Comparison of ENCODE assay signal across 16 mouse cellular contexts in genomic region chr1:177010607-177011302, GRCm38 (mm10).
DNase-seq lines count a peak whose midpoint lies in the region; ATAC-seq lines count a peak whose summit lies in the region.
"Had no signal": no experiment of that assay in that cellular context is flagged by ENCODE, and none has a peak within 500 bp of the region (broad histone marks: within the 10 kb centered on the region; RNA-seq: fewer than 3 reads in every experiment).

No protein-coding gene starts in this region.

- H3K27me3 ChIP-seq in midbrain, embryonic 11.5 days (ENCODE audit: control insufficient read depth, insufficient read depth, low read length), result no peaks in the 10 kb centered on the region
- H3K27me3 ChIP-seq in heart, embryonic 12.5 days (replicated peaks), result no peaks in the 10 kb centered on the region
- H3K27me3 ChIP-seq: liver, embryonic 13.5 days had no signal

- H3K27ac ChIP-seq in midbrain, embryonic 11.5 days (ENCODE audit: low read depth, low read length), result peak overlapping the region; percentile 83
- no peak overlapping the region for H3K27ac ChIP-seq in heart, embryonic 12.5 days (ENCODE audit: poor library complexity, severe bottlenecking)
- H3K27ac ChIP-seq: left cerebral cortex, adult 2 months; liver, embryonic 13.5 days had no signal

- H3K9ac ChIP-seq in midbrain, embryonic 11.5 days (ENCODE audit: low read length), result peak overlapping the region; percentile 35
- no peak overlapping the region for H3K9ac ChIP-seq in heart, embryonic 12.5 days
- H3K9ac ChIP-seq: liver, embryonic 13.5 days had no signal

- H3K4me2 ChIP-seq in midbrain, embryonic 11.5 days, result no peak overlapping the region
- no peak overlapping the region for H3K4me2 ChIP-seq in heart, embryonic 12.5 days
- H3K4me2 ChIP-seq: liver, embryonic 13.5 days had no signal

- no peaks in the 10 kb centered on the region for H3K36me3 ChIP-seq in midbrain, embryonic 11.5 days (ENCODE audit: control insufficient read depth, insufficient read depth, low read length)
- no peaks in the 10 kb centered on the region for H3K36me3 ChIP-seq in heart, embryonic 12.5 days
- H3K36me3 ChIP-seq: liver, embryonic 13.5 days had no signal

- H3K9me3 ChIP-seq in midbrain, embryonic 11.5 days (ENCODE audit: control insufficient read depth, low read length), result no peaks in the 10 kb centered on the region
- no peaks in the 10 kb centered on the region for H3K9me3 ChIP-seq in heart, embryonic 12.5 days (replicated peaks)
- H3K9me3 ChIP-seq: liver, embryonic 13.5 days had no signal

- DNase-seq in embryo, embryonic 10 days (ENCODE audit: low spot score), result peak; percentile 56
- no peak for DNase-seq in embryo, embryonic 10.5 days (ENCODE audit: low spot score)
- peak; percentile 74 for DNase-seq in retina, postnatal 1 day
- DNase-seq in retina, embryonic 14.5 days (ENCODE audit: low spot score), result no peak
- peak; percentile 89 for DNase-seq in midbrain, embryonic 11.5 days (ENCODE audit: low spot score, missing footprints)
- no peak for DNase-seq in testis, postnatal 14 days (ENCODE audit: low spot score)
- DNase-seq: adrenal gland, postnatal 14 days; embryo, embryonic 11 days; kidney, postnatal 36 days; liver, embryonic 13.5 days; lung, postnatal 4 days; right cerebral cortex, postnatal 25 days had no signal

- no peak overlapping the region for H3K4me3 ChIP-seq in midbrain, embryonic 11.5 days (ENCODE audit: low read depth, low read length)
- no peak overlapping the region for H3K4me3 ChIP-seq in heart, embryonic 12.5 days
- H3K4me3 ChIP-seq: left cerebral cortex, adult 2 months; liver, embryonic 13.5 days had no signal

- H3K4me1 ChIP-seq in midbrain, embryonic 11.5 days (ENCODE audit: control insufficient read depth, insufficient read depth, low read length), result peaks cover 47% of the 10 kb centered on the region
- peaks cover 38% of the 10 kb centered on the region for H3K4me1 ChIP-seq in heart, embryonic 12.5 days (replicated peaks)

- WGBS in midbrain, embryonic 11.5 days, result 37% methylated on average over 6 of the region's 6 CpGs
- WGBS in heart, embryonic 12.5 days, result 50% methylated on average over 6 of the region's 6 CpGs

- peak; percentile 45; the same call in 1 of the 2 replicates for ATAC-seq in midbrain, embryonic 11.5 days (ENCODE audit: low FRiP score)
- ATAC-seq in erythroblast, adult 5-6 weeks (replicated peaks; ENCODE audit: low FRiP score, poor library complexity, severe bottlenecking), result no peak
- ATAC-seq in heart, embryonic 12.5 days (ENCODE audit: insufficient number of reproducible peaks, low FRiP score), result no peak
- ATAC-seq: inflammation-experienced regulatory T-cells, adult 6 months had no signal

Comparison
In these comparisons a context has a peak if more than half of its experiments do, and no peak if none do; other contexts are left out.
1. DNase-seq: peak in embryo, embryonic 10 days (single experiment), retina, postnatal 1 day (single experiment) and midbrain, embryonic 11.5 days (single experiment); none in embryo, embryonic 10.5 days (single experiment), retina, embryonic 14.5 days (single experiment) and testis, postnatal 14 days (single experiment).